Mouse (Mus musculus) cerebellum, postnatal 25 days (tissue): ENCODE results near the gene Hist1h2be.
"Not testable (repeated sequence)": the region's sequence is repeated elsewhere in the genome, so short reads cannot be mapped to it uniquely, and the experiment has no call there.

ENCODE experiments used
- DNase-seq, 2 experiments: peaks; one replicate each; pipeline ENCODE4 v3.0.0; 2021; ENCODE audit warnings: mixed read lengths in 2 of 2

Hist1h2be gene

GRCm38 (mm10) chr13:23572218-23573033, 48.5 kb downstream of the Hist1h2be start:
- DNase-seq = no peak

- DNase-seq = not testable (repeated sequence)
Observed at GRCm38 (mm10) chr13:23571504-23572217, 49.3 kb downstream of the Hist1h2be start.

DNA sequence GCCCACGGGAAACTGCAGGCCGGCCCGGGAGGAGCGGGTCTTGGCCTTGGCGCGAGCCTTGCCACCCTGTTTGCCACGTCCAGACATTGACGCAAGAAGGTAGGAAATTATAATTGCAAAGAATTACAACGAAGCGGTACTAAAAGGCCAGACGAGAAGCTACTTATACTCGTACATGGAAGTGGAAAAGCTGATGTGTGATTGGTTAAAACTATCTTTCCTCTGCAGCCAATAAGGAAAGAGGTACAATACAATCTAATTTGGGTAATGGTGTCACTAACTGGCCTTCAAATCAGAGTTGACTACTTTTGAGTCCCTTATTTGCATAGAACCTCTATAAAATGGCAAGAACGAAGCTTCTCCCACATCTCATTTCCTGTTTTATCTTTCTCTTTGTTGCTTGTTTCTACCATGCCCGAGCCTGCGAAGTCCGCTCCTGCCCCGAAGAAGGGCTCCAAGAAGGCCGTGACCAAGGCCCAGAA, 49.9 kb downstream of the Hist1h2be start, which contains the start of the genes Hist1h2ae and Hist1h2bg:
Gene Hist1h2ae (minus strand): TSS at position 199 of the 482 bp plus-strand sequence.
Gene Hist1h2bg (plus strand): TSS at position 375 of the 482 bp plus-strand sequence.
- DNase-seq = peak; percentile 65 to 82

- not testable (repeated sequence) for DNase-seq
Observed at GRCm38 (mm10) chr13:23570261-23571021, 50.5 kb downstream of the Hist1h2be start.

DNA sequence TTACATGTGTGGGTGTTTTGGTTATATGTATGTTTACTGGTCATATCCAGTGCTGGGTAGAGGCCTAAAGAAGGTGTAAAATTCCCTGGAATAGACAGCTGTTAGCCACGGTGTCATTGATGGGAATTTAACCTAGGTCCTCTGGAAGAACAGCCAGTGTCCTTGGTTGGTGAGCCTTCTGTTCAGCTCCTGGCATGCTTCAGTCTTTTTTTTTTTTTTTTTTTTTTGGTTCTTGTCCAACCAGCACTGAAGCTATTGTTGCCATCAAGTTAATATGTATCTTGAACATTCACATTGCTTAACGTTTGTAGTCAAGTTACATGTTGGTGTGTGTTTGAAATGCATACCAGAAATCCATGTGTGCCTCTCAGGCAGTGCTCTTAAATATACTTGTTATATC, 56.4 kb downstream of the Hist1h2be start:
- no peak for DNase-seq

- DNase-seq = peak in 1 of 2 experiments; percentile 39
Observed at GRCm38 (mm10) chr13:23562699-23563462, 58.0 kb downstream of the Hist1h2be start.

DNA sequence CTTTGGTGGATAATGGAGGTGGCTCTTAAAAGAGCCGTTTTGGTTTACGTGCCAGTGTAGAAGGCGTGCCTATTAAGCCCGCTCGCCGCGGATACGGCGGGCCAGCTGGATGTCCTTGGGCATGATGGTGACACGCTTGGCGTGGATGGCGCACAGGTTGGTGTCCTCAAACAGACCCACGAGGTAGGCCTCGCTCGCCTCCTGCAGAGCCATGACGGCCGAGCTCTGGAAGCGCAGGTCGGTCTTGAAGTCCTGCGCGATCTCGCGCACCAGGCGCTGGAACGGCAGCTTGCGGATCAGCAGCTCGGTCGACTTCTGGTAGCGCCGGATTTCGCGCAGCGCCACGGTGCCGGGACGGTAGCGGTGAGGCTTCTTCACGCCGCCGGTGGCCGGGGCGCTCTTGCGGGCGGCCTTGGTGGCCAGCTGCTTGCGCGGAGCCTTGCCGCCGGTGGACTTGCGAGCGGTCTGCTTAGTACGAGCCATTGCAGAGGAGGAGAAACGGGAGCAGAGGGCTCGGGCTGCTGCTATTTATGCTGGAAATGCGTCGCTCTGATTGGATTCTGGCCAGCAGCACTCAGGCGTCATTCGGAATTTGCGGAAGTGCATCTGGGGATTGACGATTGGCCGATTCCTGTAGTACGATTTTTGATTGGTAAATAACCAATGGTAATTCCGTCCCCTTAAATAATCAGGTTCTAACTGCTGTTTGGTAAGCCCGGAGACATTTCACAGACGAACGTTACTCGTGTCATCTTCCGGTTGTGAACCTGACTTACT, 58.9 kb downstream of the Hist1h2be start, which contains the start of gene Hist1h3e:
Gene Hist1h3e (minus strand): TSS at position 487 of the 777 bp plus-strand sequence.
- DNase-seq = peak; percentile 92

DNA sequence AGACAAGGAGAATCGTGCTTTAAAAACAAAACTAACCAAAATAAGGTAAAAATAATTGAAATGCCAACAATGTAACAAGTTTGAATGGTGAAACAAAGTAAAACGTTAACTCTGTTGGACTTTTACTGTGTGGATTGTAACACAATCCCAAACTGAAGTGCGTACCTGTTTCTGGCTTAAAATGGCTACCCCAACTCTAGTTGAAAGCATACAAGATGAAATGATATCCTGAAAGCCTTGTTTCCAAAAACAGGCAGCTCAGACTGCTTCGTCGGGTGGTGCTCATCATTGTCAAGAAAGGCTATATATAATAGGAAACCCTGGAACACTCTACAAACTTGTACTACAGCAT, 59.4 kb downstream of the Hist1h2be start:
- DNase-seq = not testable (repeated sequence)

DNA sequence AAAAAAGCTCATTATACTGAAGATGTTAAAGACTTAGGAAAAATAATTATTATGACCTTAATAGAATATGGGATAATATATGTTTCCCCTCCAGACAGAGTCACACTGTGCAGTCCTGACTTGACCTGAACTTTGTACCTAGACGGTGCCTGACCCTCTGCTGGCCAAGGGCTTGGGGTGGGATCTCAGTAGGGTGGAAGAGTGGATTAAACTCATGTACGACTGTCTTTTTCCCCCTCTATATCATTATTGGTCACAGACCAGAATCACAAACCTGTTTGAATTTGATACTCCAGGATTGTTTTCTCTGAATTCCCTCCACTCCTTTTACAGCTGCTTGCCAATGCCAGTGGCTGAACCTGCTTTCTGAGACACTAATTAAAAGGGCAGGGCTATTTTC, 60.2 kb downstream of the Hist1h2be start:
- DNase-seq = not testable (repeated sequence)

DNA sequence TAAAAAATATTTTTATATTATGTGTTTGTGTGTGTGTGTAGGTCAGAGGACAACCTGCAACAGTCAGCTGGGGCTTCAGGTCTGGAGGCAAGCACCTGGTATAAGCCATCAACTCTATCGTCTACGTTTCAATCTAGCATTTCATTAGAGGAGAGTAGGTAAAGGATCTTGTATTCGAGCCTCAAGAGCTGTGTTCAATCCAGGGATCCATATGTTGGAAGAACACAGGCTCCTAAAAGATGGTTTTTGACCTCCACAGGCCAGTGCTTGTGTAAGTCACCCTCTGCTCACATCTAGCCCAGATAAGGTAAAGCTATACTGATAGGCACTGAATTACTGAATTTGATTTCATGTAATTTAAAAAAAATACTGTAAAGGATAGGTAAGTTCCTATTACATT, 64.0 kb downstream of the Hist1h2be start:
- no peak for DNase-seq

GRCm38 (mm10) chr13:23555839-23556416, 65.0 kb downstream of the Hist1h2be start:
- DNase-seq = peak; percentile 64 to 77

- DNase-seq = peak; percentile 77 to 83
Observed at GRCm38 (mm10) chr13:23554925-23555838, 65.7 kb downstream of the Hist1h2be start.

GRCm38 (mm10) chr13:23554393-23554792, 66.5 kb downstream of the Hist1h2be start:
- DNase-seq = no peak

DNA sequence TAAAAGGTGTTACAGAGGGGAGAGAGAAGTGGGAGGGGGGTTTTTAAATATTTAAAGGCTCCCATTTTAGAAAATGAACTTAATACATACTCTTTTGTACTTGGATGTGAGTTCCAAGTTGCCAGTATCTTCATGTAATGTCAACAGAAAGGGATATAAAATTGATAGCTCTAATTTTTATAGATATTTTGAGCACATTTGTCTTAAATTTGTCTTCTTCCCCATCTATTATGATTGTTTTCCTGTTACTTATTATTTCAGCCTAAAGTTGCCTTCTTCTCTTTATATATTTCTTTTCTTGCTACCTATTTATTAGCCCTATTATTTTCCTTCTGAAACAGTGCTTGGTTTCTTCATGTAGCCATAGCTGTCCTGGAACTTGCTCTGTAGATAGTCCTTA, 68.0 kb downstream of the Hist1h2be start, which contains the start of gene Hist1h1d:
Gene Hist1h1d (plus strand): TSS at position 301 of the 400 bp plus-strand sequence.
- no peak for DNase-seq

GRCm38 (mm10) chr13:23551931-23552914, 68.7 kb downstream of the Hist1h2be start:
- no peak for DNase-seq

DNA sequence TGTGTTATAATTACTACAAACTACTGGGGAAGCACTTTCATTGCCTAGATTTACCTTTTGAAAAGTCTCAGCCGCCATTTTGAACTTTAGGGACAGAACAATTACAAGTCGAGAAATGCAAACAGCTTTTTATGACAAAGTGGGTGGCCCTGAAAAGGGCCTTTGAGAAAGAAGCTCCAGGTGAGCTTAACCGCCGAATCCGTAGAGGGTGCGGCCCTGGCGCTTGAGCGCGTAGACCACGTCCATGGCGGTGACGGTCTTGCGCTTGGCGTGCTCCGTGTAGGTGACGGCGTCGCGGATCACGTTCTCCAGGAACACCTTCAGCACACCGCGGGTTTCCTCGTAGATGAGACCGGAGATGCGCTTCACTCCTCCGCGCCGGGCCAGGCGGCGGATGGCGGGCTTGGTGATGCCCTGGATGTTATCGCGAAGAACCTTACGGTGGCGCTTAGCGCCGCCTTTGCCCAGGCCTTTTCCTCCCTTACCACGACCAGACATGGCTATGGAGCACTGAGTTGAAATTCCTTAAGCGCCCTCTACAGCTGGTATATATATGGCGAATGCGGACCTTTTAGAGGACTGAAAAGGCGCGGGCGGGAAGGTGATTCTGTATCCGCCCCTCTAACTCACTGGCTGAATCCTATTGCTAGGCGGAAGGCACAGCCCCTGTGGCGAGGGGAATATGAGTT, 69.6 kb downstream of the Hist1h2be start, which contains the start of gene Hist1h4f:
Gene Hist1h4f (minus strand): TSS at position 503 of the 689 bp plus-strand sequence.
- DNase-seq = peak; percentile 87 to 89

- DNase-seq = no peak
Observed at GRCm38 (mm10) chr13:23550761-23551145, 70.2 kb downstream of the Hist1h2be start.
